Mouse (Mus musculus): ENCODE results near the gene Ulk4. TPM values are rescaled to one million over a fixed set of nuclear protein-coding genes. Genes with fewer than 3 reads are reported as not detected.
"Not testable (repeated sequence)": the region's sequence is repeated elsewhere in the genome, so short reads cannot be mapped to it uniquely, and the experiment has no call there.

Gene Ulk4
- polyA plus RNA-seq, 1 experiment from 2014 or later = 149 TPM

- ATAC-seq (ENCODE audit: borderline replicate concordance, extremely low read depth, low FRiP score, low TSS enrichment) = no peak
- WGBS = 69% methylated on average over 7 of the region's 7 CpGs
- H3K36me3 ChIP-seq = no peaks in the 10 kb centered on the region
- H3K4me3 ChIP-seq = no peak overlapping the region
- no peak overlapping the region for H3K9ac ChIP-seq
- H3K9me3 ChIP-seq = no peaks in the 10 kb centered on the region; the same call in 1 of the 2 replicates
- no peak overlapping the region for H3K4me2 ChIP-seq
- H3K4me1 ChIP-seq = no peaks in the 10 kb centered on the region
- H3K27me3 ChIP-seq = no peaks in the 10 kb centered on the region
- H3K27ac ChIP-seq = no peak overlapping the region
These were observed 72.0 kb downstream of the Ulk4 start for GRCm38 (mm10) chr9:121205046-121205445.

- H3K27me3 ChIP-seq = no peaks in the 10 kb centered on the region
- no peak overlapping the region for H3K9ac ChIP-seq
- no peaks in the 10 kb centered on the region; the same call in 1 of the 2 replicates for H3K9me3 ChIP-seq
- H3K36me3 ChIP-seq = no peaks in the 10 kb centered on the region
- no peak overlapping the region for H3K4me3 ChIP-seq
- no peak overlapping the region for H3K4me2 ChIP-seq
- ATAC-seq (ENCODE audit: borderline replicate concordance, extremely low read depth, low FRiP score, low TSS enrichment) = no peak
- no peaks in the 10 kb centered on the region for H3K4me1 ChIP-seq
- 70% methylated on average over 14 of the region's 14 CpGs for WGBS
- no peak overlapping the region for H3K27ac ChIP-seq
These were observed 72.7 kb downstream of the Ulk4 start for GRCm38 (mm10) chr9:121204149-121204800.

GRCm38 (mm10) chr9:121203686-121204085 is 73.3 kb downstream of the Ulk4 start:
- H3K27me3 ChIP-seq = no peaks in the 10 kb centered on the region
- no peak overlapping the region for H3K27ac ChIP-seq
- no peak for ATAC-seq (ENCODE audit: borderline replicate concordance, extremely low read depth, low FRiP score, low TSS enrichment)
- no peaks in the 10 kb centered on the region; the same call in 1 of the 2 replicates for H3K9me3 ChIP-seq
- no peak overlapping the region for H3K9ac ChIP-seq
- H3K4me3 ChIP-seq = no peak overlapping the region
- H3K4me2 ChIP-seq = no peak overlapping the region
- WGBS = 86% methylated on average over 1 of the region's 1 CpGs
- no peaks in the 10 kb centered on the region for H3K4me1 ChIP-seq
- no peaks in the 10 kb centered on the region for H3K36me3 ChIP-seq

GRCm38 (mm10) chr9:121199146-121199685 is 77.8 kb downstream of the Ulk4 start:
- not testable (repeated sequence) for H3K36me3 ChIP-seq; H3K4me3 ChIP-seq; H3K4me1 ChIP-seq; H3K4me2 ChIP-seq; H3K27ac ChIP-seq; H3K9ac ChIP-seq; H3K27me3 ChIP-seq; ATAC-seq (ENCODE audit: borderline replicate concordance, extremely low read depth, low FRiP score, low TSS enrichment); H3K9me3 ChIP-seq
- WGBS = 86% methylated on average over 5 of the region's 5 CpGs

- H3K9me3 ChIP-seq = peaks cover 7% of the 10 kb centered on the region
- no peaks in the 10 kb centered on the region for H3K27me3 ChIP-seq
- WGBS = 87% methylated on average over 9 of the region's 9 CpGs
- H3K27ac ChIP-seq = no peak overlapping the region
- H3K4me2 ChIP-seq = no peak overlapping the region
- ATAC-seq (ENCODE audit: borderline replicate concordance, extremely low read depth, low FRiP score, low TSS enrichment) = no peak
- no peak overlapping the region for H3K4me3 ChIP-seq
- H3K4me1 ChIP-seq = no peaks in the 10 kb centered on the region
- H3K36me3 ChIP-seq = peaks cover 8% of the 10 kb centered on the region; the same call in 1 of the 2 replicates
- no peak overlapping the region for H3K9ac ChIP-seq
These were observed 80.5 kb downstream of the Ulk4 start for GRCm38 (mm10) chr9:121196473-121196872.

- Histone ChIP-seq H3K27ac (no peak overlapping the region), H3K4me2 (no peak overlapping the region), H3K27me3 (no peaks in the 10 kb centered on the region), H3K4me1 (no peaks in the 10 kb centered on the region), H3K9me3 (peaks cover 7% of the 10 kb centered on the region), H3K36me3 (peaks cover 8% of the 10 kb centered on the region; the same call in 1 of the 2 replicates), H3K4me3 (no peak overlapping the region), H3K9ac (no peak overlapping the region)
- WGBS = 93% methylated on average over 4 of the region's 4 CpGs
- no peak for ATAC-seq (ENCODE audit: borderline replicate concordance, extremely low read depth, low FRiP score, low TSS enrichment)
These were observed 81.9 kb downstream of the Ulk4 start for GRCm38 (mm10) chr9:121195106-121195505.

GRCm38 (mm10) chr9:121192601-121193370 is 84.2 kb downstream of the Ulk4 start:
- Histone ChIP-seq H3K9me3 (peaks cover 7% of the 10 kb centered on the region), H3K4me3 (no peak overlapping the region), H3K27ac (no peak overlapping the region), H3K4me1 (no peaks in the 10 kb centered on the region), H3K9ac (no peak overlapping the region), H3K36me3 (peaks cover 8% of the 10 kb centered on the region; the same call in 1 of the 2 replicates), H3K4me2 (no peak overlapping the region), H3K27me3 (no peaks in the 10 kb centered on the region)
- 87% methylated on average over 26 of the region's 26 CpGs for WGBS
- no peak for ATAC-seq (ENCODE audit: borderline replicate concordance, extremely low read depth, low FRiP score, low TSS enrichment)

GRCm38 (mm10) chr9:121187811-121188210 is 89.2 kb downstream of the Ulk4 start:
- H3K36me3 ChIP-seq = peaks cover 8% of the 10 kb centered on the region; the same call in 1 of the 2 replicates
- H3K4me2 ChIP-seq = no peak overlapping the region
- no peak overlapping the region for H3K9ac ChIP-seq
- no peaks in the 10 kb centered on the region for H3K9me3 ChIP-seq
- WGBS = 84% methylated on average over 8 of the region's 8 CpGs
- ATAC-seq (ENCODE audit: borderline replicate concordance, extremely low read depth, low FRiP score, low TSS enrichment) = no peak
- H3K4me3 ChIP-seq = no peak overlapping the region
- no peak overlapping the region for H3K27ac ChIP-seq
- H3K4me1 ChIP-seq = no peaks in the 10 kb centered on the region
- no peaks in the 10 kb centered on the region for H3K27me3 ChIP-seq

- no peak overlapping the region for H3K4me3 ChIP-seq
- H3K27me3 ChIP-seq = no peaks in the 10 kb centered on the region
- no peak for ATAC-seq (ENCODE audit: borderline replicate concordance, extremely low read depth, low FRiP score, low TSS enrichment)
- 44% methylated on average over 6 of the region's 6 CpGs for WGBS
- no peak overlapping the region for H3K27ac ChIP-seq
- no peaks in the 10 kb centered on the region for H3K36me3 ChIP-seq
- no peak overlapping the region for H3K4me2 ChIP-seq
- H3K9me3 ChIP-seq = no peaks in the 10 kb centered on the region
- H3K9ac ChIP-seq = no peak overlapping the region
- H3K4me1 ChIP-seq = no peaks in the 10 kb centered on the region
These were observed 91.2 kb downstream of the Ulk4 start for GRCm38 (mm10) chr9:121185796-121186195.

- ATAC-seq (ENCODE audit: borderline replicate concordance, extremely low read depth, low FRiP score, low TSS enrichment) = no peak
- Histone ChIP-seq H3K9me3 (no peaks in the 10 kb centered on the region), H3K4me3 (no peak overlapping the region), H3K36me3 (no peaks in the 10 kb centered on the region), H3K4me2 (no peak overlapping the region), H3K4me1 (no peaks in the 10 kb centered on the region), H3K9ac (no peak overlapping the region), H3K27me3 (no peaks in the 10 kb centered on the region), H3K27ac (no peak overlapping the region)
- WGBS = 90% methylated on average over 7 of the region's 7 CpGs
These were observed 100.6 kb downstream of the Ulk4 start for GRCm38 (mm10) chr9:121176350-121176749.

- ATAC-seq (ENCODE audit: borderline replicate concordance, extremely low read depth, low FRiP score, low TSS enrichment) = no peak
- Histone ChIP-seq H3K27ac (no peak overlapping the region), H3K4me1 (no peaks in the 10 kb centered on the region), H3K4me2 (no peak overlapping the region), H3K36me3 (no peaks in the 10 kb centered on the region), H3K9me3 (no peaks in the 10 kb centered on the region), H3K27me3 (no peaks in the 10 kb centered on the region), H3K4me3 (no peak overlapping the region), H3K9ac (no peak overlapping the region)
- 87% methylated on average over 11 of the region's 11 CpGs for WGBS
These were observed 101.8 kb downstream of the Ulk4 start for GRCm38 (mm10) chr9:121175201-121175600.

GRCm38 (mm10) chr9:121172123-121172522 is 104.9 kb downstream of the Ulk4 start:
- no peak overlapping the region for H3K27ac ChIP-seq
- H3K36me3 ChIP-seq = no peaks in the 10 kb centered on the region
- no peaks in the 10 kb centered on the region for H3K4me1 ChIP-seq
- H3K9me3 ChIP-seq = no peaks in the 10 kb centered on the region
- no peak overlapping the region for H3K9ac ChIP-seq
- no peak overlapping the region for H3K4me2 ChIP-seq
- 64% methylated on average over 6 of the region's 6 CpGs for WGBS
- no peak for ATAC-seq (ENCODE audit: borderline replicate concordance, extremely low read depth, low FRiP score, low TSS enrichment)
- no peak overlapping the region for H3K4me3 ChIP-seq
- no peaks in the 10 kb centered on the region for H3K27me3 ChIP-seq
